Mouse (Mus musculus): ENCODE data around the gene Mbd6. TPM values are rescaled to one million over a fixed set of nuclear protein-coding genes. Genes with fewer than 3 reads are reported as not detected.

Gene Mbd6
- polyA plus RNA-seq, 1 experiment from 2014 or later, result 8.5 TPM

GRCm38 (mm10) chr10:127292987-127293538, 4.2 kb upstream of the Mbd6 start:
- no peak for TF ChIP-seq CTCF (IDR thresholded peaks at IDR 0.05; ENCODE audit: low read depth)
- no peak for TF ChIP-seq EP300 (optimal IDR thresholded peaks at IDR 0.05)
- peaks cover 6% of the 10 kb centered on the region; the same call in 1 of the 2 replicates for H3K4me1 ChIP-seq (replicated peaks; ENCODE audit: control insufficient read depth, insufficient read depth)
- no peak overlapping the region for H3K9ac ChIP-seq (ENCODE audit: low read length)
- 33% methylated on average over 6 of the region's 6 CpGs for WGBS
- peak overlapping the region; percentile 17; the same call in 1 of the 2 replicates for H3K4me2 ChIP-seq (replicated peaks; ENCODE audit: low read depth)
- H3K36me3 ChIP-seq (ENCODE audit: control insufficient read depth, insufficient read depth, low read length), result peaks cover 31% of the 10 kb centered on the region
- no peaks in the 10 kb centered on the region for H3K27me3 ChIP-seq (ENCODE audit: control insufficient read depth, insufficient read depth, low read length)
- no peak overlapping the region; the same call in 1 of the 2 replicates for H3K27ac ChIP-seq (replicated peaks)
- DNase-seq (ENCODE audit: low spot score), result no peak
- no peak for ATAC-seq (ENCODE audit: low FRiP score, low TSS enrichment)
- H3K9me3 ChIP-seq (ENCODE audit: control insufficient read depth, low read length), result no peaks in the 10 kb centered on the region
- no peak overlapping the region for H3K4me3 ChIP-seq (ENCODE audit: low read depth, low read length)

DNA sequence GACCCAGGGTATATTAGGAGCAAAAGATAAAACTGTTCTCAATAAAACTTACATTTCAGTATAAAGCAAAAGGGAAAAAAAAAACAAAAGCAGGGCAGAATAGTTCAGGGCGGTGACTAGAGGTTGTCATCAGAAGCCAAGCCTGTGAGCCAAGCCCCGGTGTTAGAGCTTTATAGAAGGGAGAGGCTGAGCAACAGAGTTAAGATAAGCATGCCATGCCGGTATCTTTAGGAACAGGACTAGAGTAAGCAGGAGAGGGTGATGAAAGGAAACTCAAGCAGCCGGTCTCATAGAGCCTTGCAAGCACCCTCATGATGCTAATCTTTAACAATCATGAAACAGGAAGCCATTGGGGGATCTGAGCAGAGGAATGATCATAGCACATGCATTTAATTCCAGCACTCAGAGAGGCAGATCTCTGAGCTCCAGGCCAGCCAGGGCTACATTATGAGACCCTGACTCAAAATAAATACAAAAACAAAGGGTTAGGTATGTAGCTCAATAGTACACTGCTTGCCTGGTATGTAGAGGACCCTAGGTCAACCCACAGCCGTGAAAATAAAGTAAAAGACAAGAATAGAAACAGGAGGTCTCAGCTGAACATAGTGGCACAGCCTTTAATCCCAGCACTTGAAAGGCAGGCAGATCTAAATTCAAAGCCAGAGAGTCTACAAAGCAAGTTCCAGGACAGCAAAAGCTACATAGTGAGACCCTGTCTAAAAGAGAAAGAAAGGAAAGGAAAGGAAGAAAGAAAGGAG, 3.2 kb upstream of the Mbd6 start:
- H3K9ac ChIP-seq (ENCODE audit: low read length), result peak overlapping the region; percentile 76
- peak overlapping the region; percentile 99 for H3K27ac ChIP-seq (replicated peaks)
- peak overlapping the region; percentile 79 for H3K4me2 ChIP-seq (replicated peaks; ENCODE audit: low read depth)
- H3K36me3 ChIP-seq (ENCODE audit: control insufficient read depth, insufficient read depth, low read length), result peaks cover 25% of the 10 kb centered on the region
- no peak for DNase-seq (ENCODE audit: low spot score)
- H3K9me3 ChIP-seq (ENCODE audit: control insufficient read depth, low read length), result no peaks in the 10 kb centered on the region
- H3K4me1 ChIP-seq (replicated peaks; ENCODE audit: control insufficient read depth, insufficient read depth), result peaks cover 11% of the 10 kb centered on the region
- no peak for ATAC-seq (ENCODE audit: low FRiP score, low TSS enrichment)
- WGBS, result 19% methylated on average over 5 of the region's 5 CpGs
- no peaks in the 10 kb centered on the region for H3K27me3 ChIP-seq (ENCODE audit: control insufficient read depth, insufficient read depth, low read length)
- H3K4me3 ChIP-seq (ENCODE audit: low read depth, low read length), result peak overlapping the region; percentile 67
- TF ChIP-seq CTCF (IDR thresholded peaks at IDR 0.05; ENCODE audit: low read depth), result no peak
- TF ChIP-seq EP300 (optimal IDR thresholded peaks at IDR 0.05), result no peak

DNA sequence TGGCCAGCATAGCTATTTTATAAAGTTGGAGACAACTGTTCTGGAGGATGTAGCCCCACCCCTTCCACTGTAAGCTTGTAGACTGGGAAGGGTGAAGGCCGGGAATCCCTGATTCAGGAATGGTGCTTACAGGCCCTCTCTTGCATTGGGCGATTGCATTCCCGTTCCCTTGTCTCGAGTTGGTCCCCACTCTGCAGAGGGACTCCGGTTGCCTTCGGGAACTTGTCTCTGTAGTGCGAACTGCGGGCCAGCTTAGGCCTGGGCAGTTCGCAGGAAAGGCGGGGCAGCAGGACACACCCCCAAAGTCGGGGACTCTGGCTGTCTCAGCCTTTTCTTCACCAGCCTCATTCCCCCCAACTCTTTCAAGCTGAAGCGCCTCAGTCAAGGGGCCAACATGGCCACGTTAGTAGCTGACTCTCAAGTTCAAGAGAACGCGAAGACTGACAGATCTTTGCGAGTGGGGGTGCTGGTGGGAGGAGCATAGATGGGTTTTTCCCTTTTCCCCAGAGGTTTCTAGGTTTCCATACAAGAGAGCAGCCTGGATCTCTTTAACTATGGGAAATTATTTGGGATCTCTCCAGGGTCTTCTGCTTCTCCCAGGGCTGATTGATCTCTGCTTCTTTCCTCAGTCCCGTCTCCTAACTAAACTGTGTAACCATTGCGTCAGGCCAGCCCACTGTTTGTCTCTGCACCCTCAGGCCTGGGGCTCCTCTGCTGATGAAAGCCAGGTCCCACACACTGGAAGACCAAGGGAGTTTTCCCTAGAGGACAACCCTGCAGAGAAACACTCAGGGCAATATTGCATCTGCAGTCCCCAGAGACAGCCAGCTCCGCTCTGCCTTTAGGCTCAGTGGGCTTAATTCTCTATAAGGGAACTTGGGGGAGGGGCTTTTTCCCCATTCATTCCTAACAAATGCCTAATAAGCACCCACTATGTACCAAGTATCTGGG, 2.4 kb upstream of the Mbd6 start:
- ATAC-seq (ENCODE audit: low FRiP score, low TSS enrichment), result peak; percentile 22
- H3K4me3 ChIP-seq (ENCODE audit: low read depth, low read length), result peak overlapping the region; percentile 67
- H3K36me3 ChIP-seq (ENCODE audit: control insufficient read depth, insufficient read depth, low read length), result peaks cover 27% of the 10 kb centered on the region
- peak overlapping the region; percentile 99 for H3K27ac ChIP-seq (replicated peaks)
- H3K27me3 ChIP-seq (ENCODE audit: control insufficient read depth, insufficient read depth, low read length), result no peaks in the 10 kb centered on the region
- peak; percentile 75 for DNase-seq (ENCODE audit: low spot score)
- peaks cover 11% of the 10 kb centered on the region for H3K4me1 ChIP-seq (replicated peaks; ENCODE audit: control insufficient read depth, insufficient read depth)
- H3K4me2 ChIP-seq (replicated peaks; ENCODE audit: low read depth), result peak overlapping the region; percentile 79
- under 1% methylated on average over 19 of the region's 19 CpGs for WGBS
- peak overlapping the region; percentile 76 for H3K9ac ChIP-seq (ENCODE audit: low read length)
- 0 out of 2 replicates have a peak, but pooled peaks have one; percentile 12 for TF ChIP-seq CTCF (IDR thresholded peaks at IDR 0.05; ENCODE audit: low read depth)
- no peak for TF ChIP-seq EP300 (optimal IDR thresholded peaks at IDR 0.05)
- H3K9me3 ChIP-seq (ENCODE audit: control insufficient read depth, low read length), result no peaks in the 10 kb centered on the region

- TF ChIP-seq CTCF (IDR thresholded peaks at IDR 0.05; ENCODE audit: low read depth) (peak; percentile 53), EP300 (optimal IDR thresholded peaks at IDR 0.05) (no peak)
- no peaks in the 10 kb centered on the region for H3K9me3 ChIP-seq (ENCODE audit: control insufficient read depth, low read length)
- H3K9ac ChIP-seq (ENCODE audit: low read length), result peak overlapping the region; percentile 76
- ATAC-seq (ENCODE audit: low FRiP score, low TSS enrichment), result peak; percentile 91
- no peaks in the 10 kb centered on the region for H3K27me3 ChIP-seq (ENCODE audit: control insufficient read depth, insufficient read depth, low read length)
- under 1% methylated on average over 38 of the region's 47 CpGs for WGBS
- peak overlapping the region; percentile 67 for H3K4me3 ChIP-seq (ENCODE audit: low read depth, low read length)
- H3K27ac ChIP-seq (replicated peaks), result peak overlapping the region; percentile 99
- DNase-seq (ENCODE audit: low spot score), result peak; percentile 100
- H3K4me2 ChIP-seq (replicated peaks; ENCODE audit: low read depth), result peak overlapping the region; percentile 79
- H3K4me1 ChIP-seq (replicated peaks; ENCODE audit: control insufficient read depth, insufficient read depth), result peaks cover 11% of the 10 kb centered on the region
- peaks cover 29% of the 10 kb centered on the region for H3K36me3 ChIP-seq (ENCODE audit: control insufficient read depth, insufficient read depth, low read length)
Observed at GRCm38 (mm10) chr10:127290307-127290929, 1.6 kb upstream of the Mbd6 start.

DNA sequence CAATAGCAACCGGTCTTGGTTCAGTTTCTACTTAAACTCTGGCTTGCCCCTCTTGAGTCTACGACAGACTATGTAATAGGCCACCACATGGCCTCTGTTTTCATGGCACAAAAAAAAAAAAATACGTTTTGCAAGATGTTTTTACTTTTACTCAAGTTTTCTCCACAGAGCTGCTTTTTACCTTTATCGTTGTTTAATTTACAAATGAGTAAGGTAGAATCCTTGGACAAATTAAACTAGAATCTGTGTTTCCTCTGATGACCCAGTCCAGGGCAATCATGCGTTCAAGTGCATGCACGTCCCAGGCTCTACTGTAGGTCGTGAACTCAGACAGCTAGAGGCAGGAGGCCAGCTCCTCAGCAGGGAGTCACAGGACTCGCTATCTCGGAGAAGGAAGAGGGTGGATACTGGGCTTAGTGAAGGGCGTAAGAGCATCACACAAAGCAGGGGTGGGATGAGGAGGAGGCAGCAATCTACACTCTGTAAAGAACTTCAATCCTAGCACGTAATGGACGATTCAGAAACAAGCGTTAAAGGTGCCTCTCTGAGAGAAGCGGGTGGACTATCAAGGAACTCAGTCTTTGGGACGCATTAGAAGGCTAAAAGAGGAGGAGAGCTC, 864 bp upstream of the Mbd6 start:
- H3K4me3 ChIP-seq (ENCODE audit: low read depth, low read length), result peak overlapping the region; percentile 67
- no peak for TF ChIP-seq EP300 (optimal IDR thresholded peaks at IDR 0.05)
- TF ChIP-seq CTCF (IDR thresholded peaks at IDR 0.05; ENCODE audit: low read depth), result no peak
- peaks cover 27% of the 10 kb centered on the region for H3K36me3 ChIP-seq (ENCODE audit: control insufficient read depth, insufficient read depth, low read length)
- H3K4me2 ChIP-seq (replicated peaks; ENCODE audit: low read depth), result peak overlapping the region; percentile 79
- H3K4me1 ChIP-seq (replicated peaks; ENCODE audit: control insufficient read depth, insufficient read depth), result peaks cover 11% of the 10 kb centered on the region
- DNase-seq (ENCODE audit: low spot score) (peak; percentile 62), ATAC-seq (ENCODE audit: low FRiP score, low TSS enrichment) (peak; percentile 19)
- peak overlapping the region; percentile 79 for H3K9ac ChIP-seq (ENCODE audit: low read length)
- no peaks in the 10 kb centered on the region for H3K27me3 ChIP-seq (ENCODE audit: control insufficient read depth, insufficient read depth, low read length)
- 1% methylated on average over 15 of the region's 15 CpGs for WGBS
- H3K9me3 ChIP-seq (ENCODE audit: control insufficient read depth, low read length), result no peaks in the 10 kb centered on the region
- H3K27ac ChIP-seq (replicated peaks), result peak overlapping the region; percentile 99
